Mouse (Mus musculus) forebrain, embryonic 12.5 days (tissue): Measurements from ENCODE around the gene Lemd2. TPM values are rescaled to one million over a fixed set of nuclear protein-coding genes. Genes with fewer than 3 reads are reported as not detected.

Experiments used
- ATAC-seq: fragments of 200-750 bp; cut with Nextera tagmentation; 2 replicates; pipeline ENCODE4 v1.8.0; 2017; ENCODE audit warnings: moderate TSS enrichment; ENCODE audit not compliant: low FRiP score
- H3K27ac ChIP-seq: fragments of 300-500 bp; sonication (generic); 2 replicates; pipeline ENCODE4 v1.5.1; 2016; ENCODE audit warnings: mild to moderate bottlenecking
- H3K27me3 ChIP-seq: fragments of 300-500 bp; sonication (generic); 2 replicates; pipeline ENCODE4 v1.6.1; 2016; ENCODE audit warnings: mild to moderate bottlenecking
- H3K36me3 ChIP-seq: fragments of 300-500 bp; sonication (generic); replicated peaks from 2 replicates; pipeline ENCODE4 v1.6.1; 2016; ENCODE audit warnings: mild to moderate bottlenecking
- H3K4me1 ChIP-seq: fragments of 300-500 bp; sonication (generic); 2 replicates; pipeline ENCODE4 v1.6.1; 2016
- H3K4me2 ChIP-seq: fragments of 300-500 bp; sonication (generic); 2 replicates; pipeline ENCODE4 v1.6.1; 2016; ENCODE audit warnings: mild to moderate bottlenecking, moderate library complexity
- H3K4me3 ChIP-seq: fragments of 300-500 bp; sonication (generic); replicated peaks from 2 replicates; pipeline ENCODE4 v1.5.1; 2016; ENCODE audit warnings: mild to moderate bottlenecking
- H3K9ac ChIP-seq: fragments of 300-500 bp; sonication (generic); 2 replicates; pipeline ENCODE4 v1.6.1; 2016; ENCODE audit warnings: mild to moderate bottlenecking
- H3K9me3 ChIP-seq: fragments of 300-500 bp; sonication (generic); 2 replicates; pipeline ENCODE4 v1.6.1; 2016
- WGBS: fragments of 180-500 bp; shearing (Covaris S2); methylation state at CpG from one replicate; pipeline ENCODE4 v1.1.7; 2016; 5-methylcytosine and 5-hydroxymethylcytosine counted together
- polyA plus RNA-seq: library from polyadenylated mRNA; unstranded; fragments of >200 nt; fragmentation: Nextera tagmentation; extraction: Ambion mirVana; gene quantifications from 2 replicates; pipeline ENCODE4 v1.2.1, GENCODE M21; 2016

The Lemd2 gene
- polyA plus RNA-seq, 1 experiment from 2014 or later, result 30.8 TPM

DNA sequence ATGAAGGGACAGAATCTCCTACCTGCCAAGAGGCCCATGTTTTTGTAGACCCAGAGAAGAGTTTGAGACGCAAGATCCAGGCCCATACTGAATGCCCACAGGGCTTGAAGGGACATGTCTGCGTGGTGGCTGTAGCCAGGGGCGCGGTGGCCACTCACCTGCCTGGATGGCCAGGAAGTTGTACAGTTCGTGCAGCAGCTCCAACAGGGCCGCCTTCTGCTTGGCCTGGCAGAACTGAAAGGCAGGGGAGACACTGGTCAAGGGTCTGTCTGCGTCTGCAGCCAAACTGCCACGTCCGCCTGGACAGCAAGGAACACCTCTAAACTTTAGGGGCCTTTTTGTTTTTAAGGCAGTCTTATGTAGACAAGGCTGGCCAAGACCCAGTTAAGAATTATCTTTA lies 5.1 kb downstream of the Lemd2 start:
- Histone ChIP-seq H3K4me1 (peaks cover 53% of the 10 kb centered on the region), H3K4me3 (no peak overlapping the region), H3K27me3 (no peaks in the 10 kb centered on the region), H3K4me2 (no peak overlapping the region), H3K36me3 (peaks cover 83% of the 10 kb centered on the region), H3K9ac (no peak overlapping the region), H3K9me3 (no peaks in the 10 kb centered on the region), H3K27ac (no peak overlapping the region)
- ATAC-seq, result no peak
- 98% methylated on average over 9 of the region's 9 CpGs for WGBS

DNA sequence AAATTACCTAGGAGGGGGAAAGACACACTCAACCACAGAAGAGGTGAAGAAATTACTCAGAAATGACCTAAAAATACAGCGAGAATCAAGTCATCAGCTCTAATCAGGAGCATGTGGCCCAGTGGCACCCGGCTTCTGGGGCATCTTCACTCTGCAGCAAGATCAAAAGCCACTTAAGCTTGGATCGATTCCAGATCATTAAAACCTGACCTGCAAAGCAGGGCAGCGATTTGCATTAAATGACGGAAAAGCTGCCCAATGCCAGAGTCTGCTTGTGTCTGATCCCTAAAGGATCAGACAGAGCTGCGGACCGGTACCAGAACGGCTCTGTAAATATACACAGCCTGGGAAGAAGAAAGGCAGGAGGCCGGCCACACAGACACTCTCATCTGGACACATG lies 8.1 kb downstream of the Lemd2 start:
- peaks cover 38% of the 10 kb centered on the region for H3K4me1 ChIP-seq
- H3K27me3 ChIP-seq, result no peaks in the 10 kb centered on the region
- no peaks in the 10 kb centered on the region for H3K9me3 ChIP-seq
- H3K36me3 ChIP-seq, result peaks cover 100% of the 10 kb centered on the region
- ATAC-seq, result no peak
- H3K4me3 ChIP-seq, result no peak overlapping the region
- peak overlapping the region; percentile 48 for H3K27ac ChIP-seq
- WGBS, result 68% methylated on average over 9 of the region's 9 CpGs
- no peak overlapping the region for H3K4me2 ChIP-seq
- 0 out of 2 replicates have a peak overlapping the region, but pooled peaks have one; percentile 17 for H3K9ac ChIP-seq

DNA sequence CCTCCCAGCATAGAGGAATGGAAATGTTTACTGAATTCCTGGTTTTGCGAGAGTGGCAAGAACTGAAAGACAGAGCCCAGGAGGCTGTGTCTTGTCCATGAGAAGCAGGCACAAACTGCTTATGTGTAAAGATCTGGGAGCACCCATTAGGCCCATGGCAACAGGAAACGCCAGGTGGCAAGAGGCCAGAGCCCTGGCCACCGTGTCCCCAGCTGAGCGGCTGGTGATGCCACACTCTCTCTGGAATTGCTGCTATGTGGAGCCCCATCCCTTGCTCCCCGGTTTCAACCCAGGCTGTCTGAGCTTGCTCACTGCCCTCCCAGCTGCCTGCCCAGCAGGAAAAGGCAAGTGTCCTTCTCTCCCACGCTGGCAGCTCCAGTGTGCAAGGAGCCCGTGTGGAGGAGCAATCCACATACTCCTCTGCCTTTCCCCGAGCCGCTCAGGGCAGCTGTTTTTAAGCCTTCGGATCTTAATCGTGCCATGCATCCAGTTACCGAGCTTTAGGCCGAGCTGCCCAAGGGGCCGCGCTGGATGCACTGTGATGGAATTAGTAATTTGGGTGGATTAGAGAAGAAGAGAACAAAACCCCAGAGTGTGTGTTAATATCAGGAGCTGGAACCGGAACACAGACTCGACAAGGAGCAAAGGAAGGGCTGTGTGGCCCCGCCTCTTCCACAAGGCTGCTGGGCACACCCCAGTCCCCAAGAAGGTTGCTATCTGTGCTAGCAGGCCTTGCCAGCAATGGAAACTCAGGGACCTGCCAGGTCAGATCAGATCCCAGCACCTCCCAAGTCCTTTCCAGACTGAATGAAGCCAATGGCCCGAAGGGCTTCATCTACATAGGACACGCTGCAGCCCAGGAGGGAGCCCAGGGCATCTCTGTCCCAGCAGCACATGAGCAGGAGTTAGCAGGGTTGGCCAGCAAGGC lies 9.7 kb downstream of the Lemd2 start:
- no peak for ATAC-seq
- Histone ChIP-seq H3K27me3 (no peaks in the 10 kb centered on the region), H3K4me3 (no peak overlapping the region), H3K4me1 (peaks cover 41% of the 10 kb centered on the region), H3K9ac (no peak overlapping the region), H3K27ac (peak overlapping the region; percentile 38), H3K36me3 (peaks cover 98% of the 10 kb centered on the region), H3K4me2 (no peak overlapping the region), H3K9me3 (no peaks in the 10 kb centered on the region)
- 57% methylated on average over 20 of the region's 20 CpGs for WGBS

DNA sequence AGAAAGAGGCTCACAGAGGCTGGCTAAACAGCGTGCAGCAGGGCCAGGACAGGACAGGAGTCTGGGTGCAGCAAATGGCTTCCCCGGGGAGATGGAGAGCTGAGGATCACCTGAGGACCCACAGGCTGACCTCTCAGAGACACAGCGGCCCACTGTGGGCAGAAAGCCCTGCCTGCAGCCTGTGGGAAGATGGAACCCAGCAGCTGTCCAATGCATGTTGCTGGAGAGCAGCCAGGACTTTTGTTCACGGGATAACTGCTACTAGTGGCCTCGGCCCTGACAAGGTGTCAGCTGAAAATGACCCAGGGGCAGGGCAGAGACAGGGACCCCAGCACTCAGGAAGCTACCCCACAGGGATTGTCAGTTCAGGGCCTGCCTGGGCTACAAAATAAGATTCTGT lies 12.5 kb downstream of the Lemd2 start:
- H3K4me2 ChIP-seq, result no peak overlapping the region
- H3K9me3 ChIP-seq, result no peaks in the 10 kb centered on the region
- H3K4me1 ChIP-seq, result peaks cover 49% of the 10 kb centered on the region
- no peak overlapping the region for H3K9ac ChIP-seq
- peaks cover 71% of the 10 kb centered on the region for H3K36me3 ChIP-seq
- H3K27ac ChIP-seq, result no peak overlapping the region
- 90% methylated on average over 5 of the region's 5 CpGs for WGBS
- H3K4me3 ChIP-seq, result no peak overlapping the region
- H3K27me3 ChIP-seq, result peaks cover 4% of the 10 kb centered on the region; the same call in 1 of the 2 replicates
- no peak for ATAC-seq

DNA sequence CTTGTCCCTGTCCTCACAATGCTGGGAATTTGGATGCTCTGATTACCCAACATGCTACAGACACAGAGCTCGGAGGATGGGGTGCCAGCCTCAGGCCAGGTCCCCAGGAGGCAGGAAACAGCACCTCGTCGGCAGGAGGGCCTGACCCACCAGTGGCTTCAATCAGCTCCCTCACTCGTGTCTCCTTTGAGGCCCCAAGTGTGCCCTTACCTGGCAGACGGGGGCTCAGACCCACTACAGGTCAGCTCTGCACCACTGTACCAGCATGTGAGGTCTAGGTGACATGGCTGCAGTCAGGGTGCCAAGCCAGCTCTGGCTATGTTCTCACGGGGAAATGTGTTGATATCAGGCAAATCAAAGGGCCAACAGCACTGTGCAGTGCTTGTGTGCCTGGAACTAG lies 13.1 kb downstream of the Lemd2 start:
- no peak for ATAC-seq
- WGBS, result 90% methylated on average over 6 of the region's 6 CpGs
- no peak overlapping the region for H3K4me3 ChIP-seq
- H3K4me1 ChIP-seq, result peaks cover 43% of the 10 kb centered on the region
- no peak overlapping the region for H3K4me2 ChIP-seq
- H3K36me3 ChIP-seq, result peaks cover 64% of the 10 kb centered on the region
- H3K9me3 ChIP-seq, result no peaks in the 10 kb centered on the region
- H3K9ac ChIP-seq, result no peak overlapping the region
- peaks cover 4% of the 10 kb centered on the region; the same call in 1 of the 2 replicates for H3K27me3 ChIP-seq
- H3K27ac ChIP-seq, result no peak overlapping the region

DNA sequence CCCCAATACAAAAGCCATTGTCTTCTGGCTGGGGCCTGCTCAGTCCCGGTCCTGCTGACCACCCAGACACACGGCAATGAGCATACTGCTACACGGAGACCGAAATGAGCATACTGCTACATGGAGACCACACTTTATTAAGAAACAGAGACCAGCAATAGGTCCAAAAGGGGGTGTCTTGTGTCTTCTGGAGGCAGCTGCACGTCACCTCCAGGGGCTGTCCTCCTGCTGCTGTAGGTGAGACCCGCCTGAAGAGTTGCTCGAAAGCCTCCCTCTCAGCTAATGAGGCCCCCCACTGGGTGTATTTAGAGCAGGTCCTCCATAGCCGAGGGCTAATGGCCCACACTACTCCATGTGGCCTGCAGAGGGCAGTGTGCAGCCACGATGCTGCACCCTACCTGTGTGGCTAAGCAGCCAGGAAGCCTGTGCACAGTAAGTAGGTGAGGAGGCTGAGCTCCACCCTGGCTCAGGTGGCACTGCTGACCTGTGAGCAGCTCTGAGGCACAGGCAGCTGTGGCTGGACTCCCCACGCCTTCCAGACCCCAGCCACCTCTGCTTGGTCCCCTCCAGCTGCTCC lies 14.5 kb downstream of the Lemd2 start:
- 22% methylated on average over 10 of the region's 10 CpGs for WGBS
- Histone ChIP-seq H3K36me3 (peaks cover 50% of the 10 kb centered on the region), H3K27me3 (peaks cover 4% of the 10 kb centered on the region; the same call in 1 of the 2 replicates), H3K9me3 (no peaks in the 10 kb centered on the region), H3K9ac (no peak overlapping the region), H3K4me1 (peaks cover 30% of the 10 kb centered on the region), H3K4me2 (no peak overlapping the region), H3K4me3 (no peak overlapping the region), H3K27ac (0 out of 2 replicates have a peak overlapping the region, but pooled peaks have one; percentile 50)
- ATAC-seq, result peak; percentile 67

DNA sequence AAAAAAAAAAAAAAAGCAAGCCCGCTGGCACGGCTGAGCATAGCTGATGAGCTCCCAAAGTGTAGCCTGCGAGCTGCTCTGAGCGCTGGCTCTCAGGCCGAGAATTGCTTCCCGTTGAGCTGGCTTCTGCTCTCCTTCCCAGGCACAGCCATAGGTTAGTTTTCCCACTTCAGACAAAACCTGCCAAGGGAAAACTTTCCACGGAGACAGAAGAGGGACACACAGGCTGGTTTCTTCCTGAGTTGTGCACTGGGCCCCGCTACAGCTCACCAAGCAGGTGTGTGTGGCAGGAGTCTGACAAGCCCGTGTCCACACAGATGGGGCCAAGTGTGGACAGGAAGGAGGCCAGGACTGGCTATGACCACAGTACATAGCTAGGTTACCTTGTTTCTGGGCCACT lies 15.4 kb downstream of the Lemd2 start:
- no peaks in the 10 kb centered on the region for H3K9me3 ChIP-seq
- no peak overlapping the region for H3K27ac ChIP-seq
- peaks cover 4% of the 10 kb centered on the region; the same call in 1 of the 2 replicates for H3K27me3 ChIP-seq
- no peak overlapping the region for H3K4me2 ChIP-seq
- 81% methylated on average over 9 of the region's 9 CpGs for WGBS
- H3K9ac ChIP-seq, result no peak overlapping the region
- ATAC-seq, result no peak
- H3K4me1 ChIP-seq, result peaks cover 22% of the 10 kb centered on the region
- H3K4me3 ChIP-seq, result no peak overlapping the region
- H3K36me3 ChIP-seq, result peaks cover 41% of the 10 kb centered on the region

DNA sequence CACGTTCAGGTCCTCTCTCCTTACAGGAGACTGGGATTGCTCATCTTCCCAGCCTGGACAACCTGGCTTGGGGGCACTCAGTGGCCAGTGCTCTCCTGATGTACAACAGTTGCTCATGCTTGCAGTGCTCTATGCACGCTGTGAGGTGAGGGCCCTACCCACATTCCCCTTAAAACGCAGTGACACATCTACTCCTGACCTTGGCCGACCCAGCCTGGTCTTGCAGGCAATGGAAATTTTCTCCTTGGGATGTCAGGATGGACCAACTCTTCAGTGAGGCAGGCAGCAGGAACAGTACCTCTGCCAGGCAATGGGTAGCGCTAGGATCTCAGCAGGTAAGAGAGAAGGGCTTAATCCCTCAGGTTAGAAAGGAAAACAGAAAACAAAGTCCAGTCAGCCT lies 17.2 kb downstream of the Lemd2 start:
- WGBS, result 57% methylated on average over 5 of the region's 5 CpGs
- Histone ChIP-seq H3K9me3 (no peaks in the 10 kb centered on the region), H3K27ac (no peak overlapping the region), H3K4me2 (no peak overlapping the region), H3K36me3 (peaks cover 23% of the 10 kb centered on the region), H3K27me3 (peaks cover 4% of the 10 kb centered on the region; the same call in 1 of the 2 replicates), H3K9ac (no peak overlapping the region), H3K4me3 (no peak overlapping the region), H3K4me1 (peaks cover 22% of the 10 kb centered on the region)
- no peak for ATAC-seq

DNA sequence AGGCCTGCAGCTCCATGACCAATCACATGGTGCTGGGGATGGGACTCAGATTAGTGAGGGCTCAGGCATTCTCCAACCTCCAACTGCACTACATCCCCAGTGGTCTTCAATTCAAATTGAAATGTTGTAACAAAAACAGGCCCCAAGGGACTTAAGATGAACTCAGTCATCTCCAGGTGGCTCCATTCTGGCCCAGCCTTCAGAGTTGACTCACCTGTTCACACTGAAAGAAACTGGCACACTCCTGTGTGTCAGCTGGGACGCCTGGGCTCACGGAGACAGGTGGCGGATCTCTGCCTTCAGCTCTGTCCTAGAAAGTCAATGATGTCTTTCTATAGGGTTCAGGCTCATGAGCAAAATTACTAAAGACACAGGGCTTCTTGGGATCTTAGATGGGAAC lies 18.2 kb downstream of the Lemd2 start:
- H3K9me3 ChIP-seq, result no peaks in the 10 kb centered on the region
- ATAC-seq, result no peak
- H3K36me3 ChIP-seq, result peaks cover 13% of the 10 kb centered on the region
- 91% methylated on average over 3 of the region's 3 CpGs for WGBS
- no peak overlapping the region for H3K9ac ChIP-seq
- peaks cover 4% of the 10 kb centered on the region; the same call in 1 of the 2 replicates for H3K27me3 ChIP-seq
- H3K27ac ChIP-seq, result no peak overlapping the region
- H3K4me3 ChIP-seq, result no peak overlapping the region
- H3K4me2 ChIP-seq, result no peak overlapping the region
- peaks cover 22% of the 10 kb centered on the region for H3K4me1 ChIP-seq

DNA sequence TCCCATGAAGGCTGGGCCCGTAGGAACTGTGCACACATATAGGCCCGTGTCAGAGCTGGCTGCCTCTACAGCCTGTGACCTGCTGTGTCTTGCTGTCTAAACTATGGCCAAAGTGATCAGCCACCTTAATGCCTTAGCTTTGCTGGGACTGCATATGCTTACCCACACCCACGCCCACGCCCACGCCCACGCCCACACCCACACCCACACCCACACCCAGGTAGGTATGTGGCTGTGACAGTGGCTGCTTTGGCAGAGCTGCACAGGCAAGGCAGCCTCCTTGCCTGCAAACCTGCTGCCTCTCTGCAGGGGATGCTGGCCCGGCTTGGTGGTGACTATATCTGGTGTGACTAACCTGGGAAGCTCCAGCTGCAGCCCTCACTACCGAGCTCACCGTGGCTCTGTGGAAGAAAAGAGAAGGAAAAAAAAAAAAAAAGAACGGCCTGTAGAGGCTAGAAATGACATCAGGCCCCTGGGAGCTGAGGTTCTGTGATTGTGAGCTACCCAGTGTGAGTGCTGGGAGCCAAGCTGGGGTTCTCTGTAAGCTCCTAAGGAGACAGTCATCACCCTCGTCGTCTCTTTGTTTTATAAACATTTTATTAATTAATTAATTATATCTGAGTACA lies 20.5 kb downstream of the Lemd2 start:
- Histone ChIP-seq H3K27ac (no peak overlapping the region), H3K9ac (no peak overlapping the region), H3K4me1 (peaks cover 15% of the 10 kb centered on the region), H3K9me3 (no peaks in the 10 kb centered on the region), H3K27me3 (peaks cover 4% of the 10 kb centered on the region; the same call in 1 of the 2 replicates), H3K4me3 (no peak overlapping the region), H3K36me3 (no peaks in the 10 kb centered on the region), H3K4me2 (no peak overlapping the region)
- no peak for ATAC-seq
- 87% methylated on average over 12 of the region's 12 CpGs for WGBS

DNA sequence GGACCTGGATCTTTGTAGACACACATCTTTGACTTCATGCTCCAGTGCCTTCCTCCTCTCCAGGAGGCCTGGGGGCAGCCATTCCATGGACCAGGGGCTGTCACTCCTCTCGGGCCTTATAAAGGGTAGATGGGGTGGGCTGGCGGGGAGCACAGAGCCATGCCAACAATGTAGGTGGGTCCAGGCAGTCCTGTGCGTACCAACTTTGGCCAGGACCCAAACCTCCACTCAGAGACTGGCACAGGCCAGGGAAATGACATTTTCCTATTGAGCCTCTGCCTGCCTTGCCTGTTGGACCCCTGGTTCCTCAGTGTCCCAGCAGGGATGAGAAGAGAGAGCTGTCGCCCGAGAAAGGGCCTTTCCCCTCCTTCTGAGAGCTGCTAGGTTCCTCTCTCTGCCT lies 21.9 kb downstream of the Lemd2 start:
- peaks cover 9% of the 10 kb centered on the region for H3K4me1 ChIP-seq
- no peak for ATAC-seq
- H3K4me3 ChIP-seq, result no peak overlapping the region
- no peak overlapping the region for H3K9ac ChIP-seq
- H3K27ac ChIP-seq, result no peak overlapping the region
- no peak overlapping the region for H3K4me2 ChIP-seq
- WGBS, result 79% methylated on average over 5 of the region's 5 CpGs
- H3K36me3 ChIP-seq, result no peaks in the 10 kb centered on the region
- H3K27me3 ChIP-seq, result peaks cover 4% of the 10 kb centered on the region; the same call in 1 of the 2 replicates
- H3K9me3 ChIP-seq, result no peaks in the 10 kb centered on the region

DNA sequence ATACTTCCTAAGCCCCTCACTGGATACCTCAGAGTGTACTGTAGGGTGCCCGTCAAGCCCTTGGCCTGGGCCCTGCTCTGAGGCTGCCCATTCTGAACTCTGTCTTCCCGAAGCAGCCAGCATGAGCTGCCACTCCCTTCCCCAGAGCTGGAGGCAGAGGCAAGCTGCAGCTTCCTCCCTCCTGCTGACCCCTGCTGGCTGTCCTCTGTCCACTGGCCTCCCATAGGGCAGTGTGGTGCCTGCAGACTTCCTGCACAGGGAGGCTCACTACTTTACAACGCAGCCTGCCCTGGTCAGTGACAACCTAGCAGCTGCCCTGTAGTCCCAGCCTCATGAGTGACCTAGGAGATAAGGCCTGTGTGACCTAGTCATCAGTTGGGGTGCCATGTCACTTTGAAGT lies 22.6 kb downstream of the Lemd2 start:
- H3K4me3 ChIP-seq, result no peak overlapping the region
- H3K4me1 ChIP-seq, result peaks cover 9% of the 10 kb centered on the region
- no peaks in the 10 kb centered on the region; the same call in 1 of the 2 replicates for H3K27me3 ChIP-seq
- H3K9me3 ChIP-seq, result no peaks in the 10 kb centered on the region
- WGBS, result 21% methylated on average over 3 of the region's 3 CpGs
- H3K36me3 ChIP-seq, result no peaks in the 10 kb centered on the region
- H3K9ac ChIP-seq, result no peak overlapping the region
- no peak overlapping the region for H3K4me2 ChIP-seq
- ATAC-seq, result no peak
- H3K27ac ChIP-seq, result no peak overlapping the region
